Mouse (Mus musculus): ENCODE data around the gene Cpm. TPM values are rescaled to one million over a fixed set of nuclear protein-coding genes. Genes with fewer than 3 reads are reported as not detected.

Cpm gene
- polyA plus RNA-seq, 1 experiment from 2014 or later, result 4.6 TPM

GRCm38 (mm10) chr10:117662316-117663055 is 33.2 kb downstream of the Cpm start:
- Histone ChIP-seq H3K4me2 (ENCODE audit: low read length) (no peak overlapping the region), H3K9me3 (ENCODE audit: control insufficient read depth, low read length) (no peaks in the 10 kb centered on the region), H3K27me3 (replicated peaks; ENCODE audit: control insufficient read depth, insufficient read depth, low read length) (no peaks in the 10 kb centered on the region), H3K27ac (ENCODE audit: low read length) (no peak overlapping the region), H3K4me3 (replicated peaks; ENCODE audit: low read length) (no peak overlapping the region), H3K4me1 (replicated peaks; ENCODE audit: control insufficient read depth, insufficient read depth, low read length) (0 out of 2 replicates have a peak, but pooled peaks cover 2% of the 10 kb centered on the region), H3K9ac (replicated peaks; ENCODE audit: low read depth, low read length) (no peak overlapping the region), H3K36me3 (ENCODE audit: control insufficient read depth, insufficient read depth) (no peaks in the 10 kb centered on the region)
- no peak for ATAC-seq
- WGBS, result 83% methylated on average over 15 of the region's 15 CpGs

GRCm38 (mm10) chr10:117663056-117663864 is 34.0 kb downstream of the Cpm start:
- H3K4me2 ChIP-seq (ENCODE audit: low read length), result no peak overlapping the region
- 74% methylated on average over 14 of the region's 14 CpGs for WGBS
- ATAC-seq, result no peak

GRCm38 (mm10) chr10:117663865-117664200 is 34.5 kb downstream of the Cpm start:
- Histone ChIP-seq H3K4me1 (replicated peaks; ENCODE audit: control insufficient read depth, insufficient read depth, low read length) (0 out of 2 replicates have a peak, but pooled peaks cover 2% of the 10 kb centered on the region), H3K4me3 (replicated peaks; ENCODE audit: low read length) (no peak overlapping the region), H3K9ac (replicated peaks; ENCODE audit: low read depth, low read length) (no peak overlapping the region), H3K9me3 (ENCODE audit: control insufficient read depth, low read length) (no peaks in the 10 kb centered on the region), H3K4me2 (ENCODE audit: low read length) (no peak overlapping the region), H3K27ac (ENCODE audit: low read length) (no peak overlapping the region), H3K27me3 (replicated peaks; ENCODE audit: control insufficient read depth, insufficient read depth, low read length) (no peaks in the 10 kb centered on the region), H3K36me3 (ENCODE audit: control insufficient read depth, insufficient read depth) (no peaks in the 10 kb centered on the region)
- no peak for ATAC-seq
- WGBS, result 22% methylated on average over 9 of the region's 9 CpGs

More at GRCm38 (mm10) chr10:117663056-117663864, 34.0 kb downstream of the Cpm start:
- Histone ChIP-seq H3K27me3 (replicated peaks; ENCODE audit: control insufficient read depth, insufficient read depth, low read length) (no peaks in the 10 kb centered on the region), H3K9ac (replicated peaks; ENCODE audit: low read depth, low read length) (no peak overlapping the region), H3K4me1 (replicated peaks; ENCODE audit: control insufficient read depth, insufficient read depth, low read length) (0 out of 2 replicates have a peak, but pooled peaks cover 2% of the 10 kb centered on the region), H3K36me3 (ENCODE audit: control insufficient read depth, insufficient read depth) (no peaks in the 10 kb centered on the region), H3K9me3 (ENCODE audit: control insufficient read depth, low read length) (no peaks in the 10 kb centered on the region), H3K27ac (ENCODE audit: low read length) (no peak overlapping the region), H3K4me3 (replicated peaks; ENCODE audit: low read length) (no peak overlapping the region)

GRCm38 (mm10) chr10:117664208-117664925 is 35.1 kb downstream of the Cpm start:
- Histone ChIP-seq H3K9ac (replicated peaks; ENCODE audit: low read depth, low read length) (no peak overlapping the region), H3K4me1 (replicated peaks; ENCODE audit: control insufficient read depth, insufficient read depth, low read length) (0 out of 2 replicates have a peak, but pooled peaks cover 2% of the 10 kb centered on the region), H3K4me2 (ENCODE audit: low read length) (no peak overlapping the region), H3K27ac (ENCODE audit: low read length) (no peak overlapping the region), H3K36me3 (ENCODE audit: control insufficient read depth, insufficient read depth) (no peaks in the 10 kb centered on the region), H3K27me3 (replicated peaks; ENCODE audit: control insufficient read depth, insufficient read depth, low read length) (no peaks in the 10 kb centered on the region), H3K9me3 (ENCODE audit: control insufficient read depth, low read length) (no peaks in the 10 kb centered on the region), H3K4me3 (replicated peaks; ENCODE audit: low read length) (no peak overlapping the region)
- 61% methylated on average over 14 of the region's 14 CpGs for WGBS
- ATAC-seq, result no peak

DNA sequence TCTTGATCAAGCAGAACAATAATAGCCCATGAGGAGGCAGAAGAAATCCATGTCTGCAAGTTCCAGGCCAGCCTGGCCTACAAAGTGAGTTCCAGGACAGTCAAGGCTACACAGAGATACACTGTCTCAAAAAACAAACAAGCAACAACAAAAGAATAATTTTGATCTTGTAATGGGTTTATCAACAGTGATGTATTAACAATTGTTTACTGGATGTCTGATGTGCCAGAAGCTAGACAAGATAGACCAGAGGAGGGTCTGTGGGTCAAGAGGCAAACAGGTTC is 35.6 kb downstream of the Cpm start:
- Histone ChIP-seq H3K27ac (ENCODE audit: low read length) (no peak overlapping the region), H3K4me3 (replicated peaks; ENCODE audit: low read length) (no peak overlapping the region), H3K4me2 (ENCODE audit: low read length) (no peak overlapping the region), H3K27me3 (replicated peaks; ENCODE audit: control insufficient read depth, insufficient read depth, low read length) (no peaks in the 10 kb centered on the region), H3K9ac (replicated peaks; ENCODE audit: low read depth, low read length) (no peak overlapping the region), H3K36me3 (ENCODE audit: control insufficient read depth, insufficient read depth) (no peaks in the 10 kb centered on the region), H3K9me3 (ENCODE audit: control insufficient read depth, low read length) (no peaks in the 10 kb centered on the region), H3K4me1 (replicated peaks; ENCODE audit: control insufficient read depth, insufficient read depth, low read length) (0 out of 2 replicates have a peak, but pooled peaks cover 2% of the 10 kb centered on the region)
- no peak for ATAC-seq

DNA sequence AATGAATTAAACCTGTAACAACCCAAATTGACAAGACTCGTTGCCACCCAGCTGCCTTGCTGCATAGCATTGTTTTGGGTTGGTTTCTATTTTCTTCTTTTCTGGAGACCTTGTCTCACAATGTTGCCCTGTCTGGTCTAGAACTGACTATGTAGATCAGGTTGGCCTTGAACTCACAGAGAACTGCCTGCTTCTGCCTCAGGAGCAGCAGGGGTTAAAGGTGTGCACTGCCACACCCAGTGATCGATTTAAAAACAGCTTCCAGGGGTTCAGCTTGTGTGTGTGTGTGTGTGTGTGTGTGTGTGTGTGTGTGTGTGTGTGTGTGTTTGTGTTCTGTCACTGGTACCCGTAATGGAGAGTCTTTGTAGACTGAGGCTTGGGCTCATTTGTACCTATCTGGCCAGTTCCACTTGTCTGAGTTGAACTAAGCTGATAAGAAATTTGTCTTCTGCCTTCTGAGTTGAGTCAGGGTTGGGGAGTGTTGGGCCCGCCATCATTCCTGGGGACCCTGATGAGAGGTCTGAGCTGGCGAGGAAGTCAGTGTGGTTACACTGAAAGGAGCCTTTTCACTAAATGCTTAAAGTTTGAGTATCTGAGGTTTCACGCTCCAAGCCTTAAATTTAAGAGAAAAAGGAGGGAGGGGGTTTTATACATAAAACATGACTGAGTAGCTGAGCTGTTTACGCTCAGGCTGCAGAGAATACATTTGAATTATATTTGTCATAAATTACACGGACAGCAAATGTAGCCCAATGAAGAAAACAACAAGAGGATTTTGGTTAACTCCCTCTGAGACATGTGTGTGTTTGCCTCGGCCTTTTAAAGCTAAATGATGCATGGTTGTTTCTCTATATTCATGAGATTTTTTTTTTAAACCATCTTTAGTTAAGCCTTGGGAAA is 36.3 kb downstream of the Cpm start:
- WGBS, result 65% methylated on average over 9 of the region's 9 CpGs
- ATAC-seq, result no peak

DNA sequence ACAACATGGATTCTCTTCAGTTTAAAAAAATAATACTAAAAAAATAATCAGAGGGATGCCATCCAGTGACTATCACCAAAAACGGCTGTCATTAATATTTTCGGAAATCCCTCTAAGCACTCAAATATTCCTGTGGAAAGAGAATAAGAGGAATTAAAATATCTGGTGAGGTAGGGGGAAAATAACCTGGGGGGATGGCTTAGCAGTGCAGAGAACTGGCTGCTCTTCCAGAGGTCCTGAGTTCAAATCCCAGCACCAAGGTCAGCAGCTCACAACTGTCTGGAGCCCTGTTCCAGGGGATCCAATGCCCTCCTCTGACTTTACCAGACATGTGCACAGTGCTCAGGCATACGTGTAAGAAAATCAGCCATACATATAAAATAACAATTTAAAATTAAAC is 37.1 kb downstream of the Cpm start:
- no peaks in the 10 kb centered on the region for H3K9me3 ChIP-seq (ENCODE audit: control insufficient read depth, low read length)
- H3K4me3 ChIP-seq (replicated peaks; ENCODE audit: low read length), result no peak overlapping the region
- no peaks in the 10 kb centered on the region for H3K27me3 ChIP-seq (replicated peaks; ENCODE audit: control insufficient read depth, insufficient read depth, low read length)
- H3K9ac ChIP-seq (replicated peaks; ENCODE audit: low read depth, low read length), result no peak overlapping the region
- no peak overlapping the region for H3K27ac ChIP-seq (ENCODE audit: low read length)
- ATAC-seq, result no peak
- 0 out of 2 replicates have a peak, but pooled peaks cover 2% of the 10 kb centered on the region for H3K4me1 ChIP-seq (replicated peaks; ENCODE audit: control insufficient read depth, insufficient read depth, low read length)
- WGBS, result 91% methylated on average over 3 of the region's 3 CpGs
- H3K4me2 ChIP-seq (ENCODE audit: low read length), result no peak overlapping the region
- H3K36me3 ChIP-seq (ENCODE audit: control insufficient read depth, insufficient read depth), result no peaks in the 10 kb centered on the region

More for the DNA sequence above, 36.3 kb downstream of the Cpm start:
- no peak overlapping the region for H3K9ac ChIP-seq (replicated peaks; ENCODE audit: low read depth, low read length)
- no peak overlapping the region for H3K4me3 ChIP-seq (replicated peaks; ENCODE audit: low read length)
- H3K36me3 ChIP-seq (ENCODE audit: control insufficient read depth, insufficient read depth), result no peaks in the 10 kb centered on the region
- H3K4me2 ChIP-seq (ENCODE audit: low read length), result no peak overlapping the region
- H3K27ac ChIP-seq (ENCODE audit: low read length), result no peak overlapping the region
- no peaks in the 10 kb centered on the region for H3K27me3 ChIP-seq (replicated peaks; ENCODE audit: control insufficient read depth, insufficient read depth, low read length)
- H3K4me1 ChIP-seq (replicated peaks; ENCODE audit: control insufficient read depth, insufficient read depth, low read length), result 0 out of 2 replicates have a peak, but pooled peaks cover 2% of the 10 kb centered on the region
- no peaks in the 10 kb centered on the region for H3K9me3 ChIP-seq (ENCODE audit: control insufficient read depth, low read length)

GRCm38 (mm10) chr10:117666947-117667630 is 37.8 kb downstream of the Cpm start:
- H3K9me3 ChIP-seq (ENCODE audit: control insufficient read depth, low read length), result no peaks in the 10 kb centered on the region
- H3K27me3 ChIP-seq (replicated peaks; ENCODE audit: control insufficient read depth, insufficient read depth, low read length), result no peaks in the 10 kb centered on the region
- ATAC-seq, result no peak
- H3K36me3 ChIP-seq (ENCODE audit: control insufficient read depth, insufficient read depth), result no peaks in the 10 kb centered on the region
- H3K27ac ChIP-seq (ENCODE audit: low read length), result no peak overlapping the region
- no peak overlapping the region for H3K4me2 ChIP-seq (ENCODE audit: low read length)
- H3K4me1 ChIP-seq (replicated peaks; ENCODE audit: control insufficient read depth, insufficient read depth, low read length), result 0 out of 2 replicates have a peak, but pooled peaks cover 2% of the 10 kb centered on the region
- WGBS, result 91% methylated on average over 9 of the region's 9 CpGs
- no peak overlapping the region for H3K4me3 ChIP-seq (replicated peaks; ENCODE audit: low read length)
- no peak overlapping the region for H3K9ac ChIP-seq (replicated peaks; ENCODE audit: low read depth, low read length)
